Mouse (Mus musculus) cortical plate, adult 2 months (tissue): Measurements from ENCODE around the gene Zfp831.

Source experiments
- CTCF ChIP-seq: fragments of 200-500 bp; IDR thresholded peaks from 2 replicates; pipeline ENCODE4 v1.5.1; 2011; ENCODE audit warnings: mild to moderate bottlenecking, control low read depth, low read length; ENCODE audit not compliant: insufficient read depth; ENCODE audit errors: extremely low read depth
- POLR2A ChIP-seq: fragments of 200-500 bp; IDR thresholded peaks from 2 replicates; pipeline ENCODE4 v1.6.1; 2011; ENCODE audit warnings: mild to moderate bottlenecking, low read length, control low read depth; ENCODE audit not compliant: insufficient read depth; ENCODE audit errors: extremely low read depth

DNA sequence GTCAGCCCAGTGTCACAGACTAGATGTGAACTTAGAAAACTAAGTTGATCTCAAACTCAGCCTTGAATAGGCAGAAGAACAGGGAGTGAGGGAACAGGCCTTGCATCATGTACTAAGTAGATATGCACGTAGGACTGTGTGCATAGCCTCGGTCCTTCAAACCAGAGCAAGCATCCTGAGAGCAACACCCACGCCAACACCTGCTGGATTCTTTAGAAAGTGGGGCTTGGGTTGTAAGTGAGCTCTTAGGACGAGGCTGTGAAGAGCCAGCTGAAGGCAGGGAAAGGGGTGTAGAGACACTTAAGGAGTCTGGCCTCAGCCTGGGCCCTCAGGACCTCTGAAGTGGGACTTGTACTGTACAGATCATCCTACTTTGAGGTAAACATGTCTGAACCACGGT, 12.0 kb downstream of the Zfp831 start:
- TF ChIP-seq POLR2A: no peak
- TF ChIP-seq CTCF: no peak
